Mouse (Mus musculus) spleen, adult 2 months (tissue): Measurements from ENCODE around the gene Fbn1.

Experiments
- CTCF ChIP-seq: fragments of 200-500 bp; IDR thresholded peaks from 2 replicates; pipeline ENCODE4 v1.5.1; 2011; ENCODE audit warnings: mild to moderate bottlenecking, inconsistent platforms; ENCODE audit not compliant: insufficient read depth, insufficient read length, insufficient replicate concordance; ENCODE audit errors: extremely low read depth
- POLR2A ChIP-seq: fragments of 200-500 bp; IDR thresholded peaks from 2 replicates; pipeline ENCODE4 v1.6.1; 2011; ENCODE audit warnings: low read depth, low read length, inconsistent platforms

- TF ChIP-seq POLR2A (no peak), CTCF (no peak)
Observed at GRCm38 (mm10) chr2:125337239-125337638, 170.6 kb downstream of the Fbn1 start.
